Mouse (Mus musculus): Measurements from ENCODE around the gene Kcnq4.

- TF ChIP-seq GATA1 (IDR thresholded peaks at IDR 0.05; ENCODE audit: low read length), result no peak
- no peak for TF ChIP-seq TAL1 (IDR thresholded peaks at IDR 0.05; ENCODE audit: low read length)
Observed at GRCm38 (mm10) chr4:120729441-120729840, 19.0 kb downstream of the Kcnq4 start.

All from erythroblast, embryonic 14.5 days (primary cell).